Mouse (Mus musculus) liver, adult 2 months (tissue): ENCODE data around the gene Emx1. TPM values are rescaled to one million over a fixed set of nuclear protein-coding genes. Genes with fewer than 3 reads are reported as not detected.
A peak's percentile ranks its signal among the peaks of the same experiment; 100 is the strongest.
"Not testable (repeated sequence)": the region's sequence is repeated elsewhere in the genome, so short reads cannot be mapped to it uniquely, and the experiment has no call there.

Experiments
- DNase-seq: peaks from one replicate; pipeline ENCODE4 v3.0.0-alpha.2; 2011; ENCODE audit warnings: low read depth, low spot score; ENCODE audit errors: extremely low read depth
- H3K27ac ChIP-seq: fragments of 200-500 bp; replicated peaks from 2 replicates; pipeline ENCODE4 v1.5.1; 2012; ENCODE audit warnings: low read depth, mild to moderate bottlenecking, control low read depth, inconsistent platforms, low read length; ENCODE audit not compliant: insufficient read depth
- H3K27me3 ChIP-seq: fragments of 200-500 bp; 2 replicates; pipeline ENCODE4 v1.6.1; 2012; ENCODE audit warnings: mild to moderate bottlenecking, moderate library complexity, low read length, inconsistent platforms; ENCODE audit not compliant: control insufficient read depth, insufficient read depth
- H3K36me3 ChIP-seq: fragments of 200-500 bp; 2 replicates; pipeline ENCODE4 v1.6.1; 2012; ENCODE audit warnings: low read length, inconsistent platforms; ENCODE audit not compliant: control insufficient read depth, insufficient read depth
- H3K4me1 ChIP-seq: fragments of 200-500 bp; 2 replicates; pipeline ENCODE4 v1.6.1; 2011; ENCODE audit warnings: low read length; ENCODE audit not compliant: control insufficient read depth, insufficient read depth
- H3K4me3 ChIP-seq: fragments of 200-500 bp; 2 replicates; pipeline ENCODE4 v1.5.1; 2011; ENCODE audit warnings: low read depth, mild to moderate bottlenecking, control low read depth, low read length, moderate library complexity; ENCODE audit not compliant: insufficient read depth
- H3K79me2 ChIP-seq: fragments of 200-500 bp; 2 replicates; pipeline ENCODE4 v1.6.1; 2012; ENCODE audit warnings: inconsistent platforms, mild to moderate bottlenecking, low read length, moderate library complexity; ENCODE audit not compliant: control insufficient read depth, insufficient read depth
- H3K9ac ChIP-seq: fragments of 200-500 bp; 2 replicates; pipeline ENCODE4 v1.6.1; 2012; ENCODE audit warnings: low read depth, mild to moderate bottlenecking, control low read depth, inconsistent platforms, low read length
- CTCF ChIP-seq: fragments of 200-500 bp; IDR thresholded peaks from 2 replicates; pipeline ENCODE4 v1.5.1; 2011; ENCODE audit warnings: low read depth, low read length, control low read depth
- POLR2A ChIP-seq: fragments of 200-500 bp; IDR thresholded peaks from 2 replicates; pipeline ENCODE4 v1.6.1; 2011; ENCODE audit warnings: low read length, control low read depth; ENCODE audit not compliant: insufficient read depth; ENCODE audit errors: extremely low read depth
- WGBS: fragments of 180-500 bp; shearing (Covaris S2); methylation state at CpG from one replicate; pipeline ENCODE4 v1.1.7; 2018; 5-methylcytosine and 5-hydroxymethylcytosine counted together
- polyA plus RNA-seq: library from polyadenylated mRNA; depleted of rRNA; stranded (reverse); fragments of >200 nt; gene quantifications from 2 replicates; pipeline ENCODE4 v1.2.3, GENCODE M21; 2012; rRNA removed
- total RNA-seq: library from RNA; depleted of rRNA; stranded (reverse); fragments of >200 nt; gene quantifications from 2 replicates; pipeline ENCODE4 v1.2.3, GENCODE M21; 2014; rRNA removed

Gene Emx1
- total RNA-seq = not detected in 2 replicates
- polyA plus RNA-seq = not detected in 2 replicates

DNA sequence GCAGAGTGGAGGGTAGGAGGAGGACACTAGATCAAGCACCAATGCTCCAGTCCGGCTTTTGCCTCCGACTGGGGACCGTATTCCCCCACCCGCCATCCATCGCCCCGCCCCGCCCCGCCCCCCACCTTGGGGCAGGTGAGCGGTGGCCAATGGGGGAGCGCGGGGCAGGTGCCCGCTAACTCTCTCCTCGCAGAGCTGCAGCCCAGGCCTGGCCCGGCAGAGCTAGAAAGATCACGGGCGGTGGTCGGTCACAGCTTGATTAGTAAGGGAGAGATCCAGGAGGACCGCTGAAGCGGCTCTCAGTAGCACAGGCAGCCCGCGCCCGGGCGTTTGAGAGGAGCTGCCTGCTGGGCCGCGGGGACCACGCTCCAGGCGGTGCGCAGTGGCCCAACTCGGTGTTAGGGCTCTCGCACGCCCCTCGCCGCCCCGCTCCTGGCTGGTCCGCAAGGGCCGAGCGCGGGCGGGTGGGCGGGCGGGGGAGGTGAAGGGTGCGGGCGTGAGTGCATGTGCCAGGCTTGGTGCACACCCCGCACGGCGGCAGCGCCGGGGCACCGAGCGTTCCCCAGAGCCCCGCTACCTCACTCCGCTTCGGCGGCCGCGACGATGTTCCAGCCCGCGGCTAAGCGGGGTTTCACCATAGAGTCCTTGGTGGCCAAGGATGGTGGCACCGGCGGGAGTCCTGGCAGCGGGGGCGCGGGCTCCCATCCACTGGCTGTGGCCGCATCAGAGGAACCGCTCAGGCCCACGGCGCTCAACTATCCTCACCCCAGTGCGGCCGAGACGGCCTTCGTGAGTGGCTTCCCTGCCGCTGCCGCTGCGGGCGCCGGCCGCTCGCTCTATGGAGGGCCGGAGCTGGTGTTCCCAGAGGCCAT, at the start of gene Emx1:
Gene Emx1, plus strand, starts transcription at position 99 of the 872 bp plus-strand sequence.
- H3K27me3 ChIP-seq = peaks cover 27% of the 10 kb centered on the region
- H3K79me2 ChIP-seq = no peaks in the 10 kb centered on the region
- DNase-seq = no peak
- WGBS = 3% methylated on average over 79 of the region's 81 CpGs
- H3K9ac ChIP-seq = no peak within 1 kb of the TSS
- no peak within 1 kb of the TSS for H3K27ac ChIP-seq
- no peaks in the 10 kb centered on the region for H3K4me1 ChIP-seq
- H3K4me3 ChIP-seq = no peak within 1 kb of the TSS
- TF ChIP-seq CTCF = no peak
- no peak for TF ChIP-seq POLR2A
- H3K36me3 ChIP-seq = no peaks in the 10 kb centered on the region

DNA sequence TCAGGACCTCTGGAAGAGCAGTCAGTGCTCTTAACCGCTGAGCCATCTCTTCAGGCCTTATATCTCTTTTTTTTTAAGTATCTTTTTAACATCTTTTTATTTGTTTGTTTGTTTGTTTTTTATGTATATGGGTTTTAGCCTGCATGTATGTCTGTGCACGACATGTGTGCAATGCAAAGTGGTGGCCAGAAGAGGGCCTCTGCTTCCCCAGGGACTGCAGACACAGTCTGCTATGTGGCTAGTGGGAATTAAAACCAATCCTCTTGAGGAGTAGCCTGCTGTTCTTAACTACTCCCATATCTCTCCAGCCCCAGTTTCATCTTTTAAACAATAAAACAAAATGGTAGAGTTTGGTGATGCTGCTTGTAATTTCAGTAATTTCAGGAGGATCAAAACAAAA, 47.7 kb upstream of the Emx1 start:
- Histone ChIP-seq H3K79me2 (no peaks in the 10 kb centered on the region), H3K4me1 (peaks cover 4% of the 10 kb centered on the region; the same call in 1 of the 2 replicates), H3K27me3 (no peaks in the 10 kb centered on the region; the same call in 1 of the 2 replicates), H3K9ac (no peak overlapping the region), H3K4me3 (no peak overlapping the region), H3K36me3 (no peaks in the 10 kb centered on the region; the same call in 1 of the 2 replicates), H3K27ac (no peak overlapping the region)
- 98% methylated on average over 2 of the region's 2 CpGs for WGBS
- TF ChIP-seq CTCF (no peak), POLR2A (no peak)
- DNase-seq = no peak

DNA sequence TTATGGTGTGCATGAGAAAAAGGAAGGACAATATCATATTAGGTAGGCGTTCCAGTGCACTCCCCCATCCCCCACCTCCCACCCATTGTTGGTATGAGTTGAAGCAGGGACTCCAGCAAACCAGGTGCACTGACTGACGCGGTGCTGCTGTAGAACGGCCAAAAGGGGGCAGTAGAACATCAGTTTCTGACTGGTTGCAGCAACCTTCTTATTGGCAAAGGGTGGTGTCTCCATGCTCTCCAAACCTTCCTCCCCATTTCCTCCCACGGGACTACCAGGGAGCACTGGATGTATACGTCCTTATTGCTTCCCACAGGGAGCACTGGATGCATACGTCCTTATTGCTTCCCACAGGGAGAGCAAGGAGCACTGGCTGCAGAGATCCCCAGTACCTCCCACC, 46.2 kb upstream of the Emx1 start:
- not testable (repeated sequence) for H3K4me3 ChIP-seq, H3K4me1 ChIP-seq, H3K27me3 ChIP-seq, H3K36me3 ChIP-seq, H3K79me2 ChIP-seq, H3K9ac ChIP-seq, H3K27ac ChIP-seq
- WGBS = 14% methylated on average over 7 of the region's 7 CpGs
- peak; percentile 43 for DNase-seq
- TF ChIP-seq CTCF = peak; percentile 70

DNA sequence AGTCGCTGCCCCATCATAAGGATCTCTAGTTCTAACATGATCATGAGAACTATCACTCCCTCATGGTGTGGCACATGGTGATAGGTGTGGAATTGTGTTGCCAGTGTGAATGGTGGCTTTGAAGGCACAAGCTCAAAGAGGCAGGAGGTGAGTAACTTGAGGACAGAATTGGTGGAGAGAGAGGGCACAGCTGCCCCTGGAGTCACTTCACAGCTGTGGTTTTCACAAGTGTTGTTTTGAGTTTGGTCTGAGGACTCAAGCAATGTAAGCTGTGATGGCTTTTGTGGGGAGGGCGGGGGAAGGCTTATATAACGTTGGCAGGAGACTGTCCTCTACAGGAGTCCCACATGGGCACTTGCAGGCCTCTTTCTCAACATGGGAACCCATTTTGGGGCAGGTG, 42.8 kb upstream of the Emx1 start:
- H3K79me2 ChIP-seq = no peaks in the 10 kb centered on the region
- WGBS = 72% methylated on average over 3 of the region's 3 CpGs
- no peak overlapping the region for H3K4me3 ChIP-seq
- H3K27me3 ChIP-seq = no peaks in the 10 kb centered on the region; the same call in 1 of the 2 replicates
- H3K4me1 ChIP-seq = no peaks in the 10 kb centered on the region
- no peaks in the 10 kb centered on the region for H3K36me3 ChIP-seq
- no peak overlapping the region for H3K27ac ChIP-seq
- no peak overlapping the region for H3K9ac ChIP-seq
- no peak for DNase-seq
- TF ChIP-seq CTCF (no peak), POLR2A (no peak)

DNA sequence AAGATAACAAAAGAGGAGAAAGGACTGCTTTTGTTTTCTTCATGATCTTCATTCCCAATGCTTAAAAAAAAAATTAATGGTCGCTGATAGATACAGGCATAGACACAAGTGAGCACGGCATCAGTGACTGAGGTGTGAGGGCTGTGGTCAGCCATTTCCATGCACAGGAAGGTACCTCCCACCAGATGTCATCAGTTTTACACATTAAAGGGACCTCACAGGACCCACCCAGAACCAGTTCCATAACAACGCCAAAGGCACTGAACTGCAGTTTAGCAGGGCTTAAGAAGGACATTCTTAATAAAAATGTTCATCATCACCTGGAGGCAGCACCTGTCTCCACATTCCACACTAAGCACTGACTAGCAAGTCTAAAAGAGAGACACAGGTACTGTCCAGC, 39.6 kb upstream of the Emx1 start:
- WGBS = 63% methylated on average over 3 of the region's 3 CpGs
- no peaks in the 10 kb centered on the region for H3K36me3 ChIP-seq
- TF ChIP-seq CTCF (no peak), POLR2A (no peak)
- H3K9ac ChIP-seq = no peak overlapping the region
- no peak overlapping the region for H3K4me3 ChIP-seq
- no peak overlapping the region for H3K27ac ChIP-seq
- H3K79me2 ChIP-seq = no peaks in the 10 kb centered on the region
- no peak for DNase-seq
- no peaks in the 10 kb centered on the region; the same call in 1 of the 2 replicates for H3K27me3 ChIP-seq
- no peaks in the 10 kb centered on the region for H3K4me1 ChIP-seq

DNA sequence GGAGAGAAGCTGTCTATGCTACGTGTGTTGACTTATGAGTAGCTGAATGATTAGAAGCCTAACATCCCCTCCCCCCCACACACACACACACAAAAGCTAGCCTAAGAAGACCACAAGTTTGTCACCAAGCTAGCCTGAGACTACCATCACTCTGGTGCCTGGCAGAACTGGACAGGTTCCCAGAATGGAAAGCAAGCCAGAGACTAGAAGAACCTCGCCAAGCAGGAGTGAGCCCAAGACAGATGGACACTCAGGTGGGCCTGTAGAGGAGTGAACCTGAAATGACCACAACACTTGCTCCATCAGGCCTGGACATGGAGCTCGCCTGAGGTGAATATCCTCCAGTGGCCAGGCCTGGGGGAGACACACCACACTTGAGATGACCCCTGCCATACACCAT, 36.9 kb upstream of the Emx1 start:
- TF ChIP-seq POLR2A (no peak), CTCF (no peak)

More for the DNA sequence above, 36.9 kb upstream of the Emx1 start:
- Histone ChIP-seq H3K4me3 (no peak overlapping the region), H3K9ac (no peak overlapping the region), H3K79me2 (no peaks in the 10 kb centered on the region), H3K36me3 (no peaks in the 10 kb centered on the region), H3K27ac (no peak overlapping the region), H3K27me3 (no peaks in the 10 kb centered on the region; the same call in 1 of the 2 replicates), H3K4me1 (peaks cover 2% of the 10 kb centered on the region; the same call in 1 of the 2 replicates)
- DNase-seq = no peak
- 76% methylated on average over 3 of the region's 3 CpGs for WGBS
